Mouse (Mus musculus) cerebellum, adult 9-11 months (tissue): ENCODE results near the gene Chrm1.

Experiments
- DNase-seq: peaks from one replicate; pipeline ENCODE4 v3.0.0; 2022

Gene Chrm1

DNA sequence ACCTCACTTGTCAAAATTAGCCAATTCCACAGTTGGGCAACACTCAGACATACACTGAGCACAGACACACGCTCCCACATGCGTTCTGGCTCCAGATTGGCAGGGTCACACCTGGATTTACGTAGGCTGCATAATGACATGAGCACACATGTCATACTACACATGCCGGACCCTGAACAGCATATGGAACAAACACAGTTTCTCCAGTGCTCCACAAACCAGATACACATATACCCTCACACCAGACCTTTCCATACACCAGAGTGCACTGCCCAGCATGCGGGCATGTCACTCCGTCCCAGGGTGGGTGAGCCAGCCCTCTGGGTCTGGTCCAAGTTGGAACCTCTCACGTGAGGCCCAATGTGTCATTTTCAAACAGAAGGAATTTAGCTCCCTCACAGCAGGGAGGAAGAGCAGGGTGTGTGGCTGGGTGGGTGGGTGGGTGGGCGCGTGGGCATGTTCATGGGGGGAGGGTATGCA lies at the start of gene Chrm1:
Gene Chrm1 (plus strand): TSS at position 430 of the 480 bp plus-strand sequence.
- DNase-seq = no peak

DNA sequence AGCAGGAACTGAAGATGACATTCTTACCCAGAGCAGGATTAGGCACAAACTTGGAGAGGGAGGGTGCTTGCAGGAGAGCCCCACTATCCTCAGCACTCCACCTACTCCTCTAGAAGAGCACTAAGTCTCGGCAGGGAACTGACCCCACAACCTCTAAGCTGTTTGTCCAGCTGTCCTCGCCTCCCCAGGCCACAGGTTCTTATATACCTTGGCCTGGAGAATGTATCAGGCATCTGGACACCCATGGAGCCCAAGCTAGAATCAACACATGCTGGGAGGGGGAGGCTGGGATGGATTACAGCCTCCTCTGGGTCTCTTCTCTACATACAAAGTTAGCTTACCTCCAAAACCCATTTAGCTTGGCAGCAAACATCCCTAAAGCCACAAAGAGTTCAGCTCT lies 49.2 kb upstream of the Chrm1 start:
- DNase-seq = no peak

DNA sequence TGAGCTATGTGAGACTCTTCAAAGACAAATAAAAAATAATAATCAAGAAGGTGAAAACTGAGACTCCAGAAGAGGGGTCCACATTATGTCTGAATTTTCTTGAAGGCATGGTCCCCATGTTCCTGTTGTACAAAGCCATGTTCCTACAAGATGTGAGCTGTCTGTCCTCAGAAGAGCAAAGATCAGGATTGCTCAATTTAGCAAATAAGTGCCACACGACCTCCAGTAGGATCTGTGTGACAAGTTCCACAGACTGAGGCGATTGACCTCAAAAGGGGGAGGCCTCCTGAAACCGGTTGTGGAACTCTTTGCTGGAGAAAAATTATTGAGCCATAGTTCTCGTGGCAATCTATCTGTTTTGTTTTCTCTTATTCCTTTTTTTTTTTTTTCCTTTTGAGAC lies 47.3 kb upstream of the Chrm1 start:
- no peak for DNase-seq

DNA sequence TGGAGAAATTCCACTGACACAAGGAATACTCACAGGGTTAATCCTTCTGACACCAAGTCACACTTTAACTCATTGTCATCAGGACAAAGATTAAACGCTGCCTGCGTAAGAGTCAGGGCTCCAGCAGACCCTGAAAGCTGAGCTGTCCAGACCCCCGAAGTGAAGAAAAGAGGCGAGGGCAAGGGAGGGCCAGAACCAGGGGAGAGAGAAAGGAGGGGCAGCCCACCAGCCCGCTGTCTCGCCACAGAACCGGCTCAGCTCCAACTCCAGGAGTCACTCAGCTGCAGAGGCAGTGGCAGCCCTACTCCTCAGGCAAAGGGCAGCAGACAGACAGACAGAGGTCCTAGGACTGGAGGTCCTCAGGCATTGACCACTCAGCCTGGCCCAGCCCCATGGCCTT lies 45.7 kb upstream of the Chrm1 start, which contains the start of gene Slc22a6:
Gene Slc22a6 (plus strand): TSS at position 136 of the 400 bp plus-strand sequence.
- DNase-seq = no peak

DNA sequence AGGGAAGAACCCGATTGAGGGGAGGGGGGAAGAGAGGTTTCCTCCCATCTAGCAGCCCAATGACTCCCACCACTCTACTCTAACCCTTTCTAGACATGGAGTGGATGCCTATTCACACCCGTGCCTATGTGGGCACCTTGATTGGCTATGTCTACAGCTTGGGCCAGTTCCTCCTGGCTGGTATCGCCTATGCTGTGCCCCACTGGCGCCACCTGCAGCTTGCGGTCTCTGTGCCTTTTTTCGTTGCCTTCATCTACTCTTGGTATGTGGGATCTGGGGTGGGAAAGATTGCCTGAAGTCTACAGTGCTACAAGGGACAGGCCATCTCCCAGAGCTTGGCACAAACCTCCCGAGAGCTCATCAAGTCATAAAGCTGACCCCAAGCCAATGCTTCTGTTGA lies 42.5 kb upstream of the Chrm1 start:
- DNase-seq = no peak

DNA sequence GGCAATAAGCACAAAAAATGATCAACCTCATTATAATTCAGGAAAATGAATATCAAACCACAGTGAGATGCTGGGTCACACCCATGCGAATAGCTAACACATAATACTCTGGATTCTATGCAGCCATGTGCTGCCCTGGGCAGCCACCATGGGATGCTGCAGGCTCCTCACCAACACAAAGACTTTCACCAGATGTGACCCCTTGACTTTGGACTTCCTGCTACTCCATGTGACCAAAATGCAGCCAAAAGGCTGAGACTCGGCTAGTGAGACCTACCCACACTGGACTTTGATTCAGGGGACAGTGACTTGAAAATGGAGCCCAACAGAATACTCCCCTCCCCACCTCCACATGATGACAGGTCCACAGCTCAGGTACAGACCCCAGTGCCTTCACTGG lies 33.3 kb upstream of the Chrm1 start:
- no peak for DNase-seq

DNA sequence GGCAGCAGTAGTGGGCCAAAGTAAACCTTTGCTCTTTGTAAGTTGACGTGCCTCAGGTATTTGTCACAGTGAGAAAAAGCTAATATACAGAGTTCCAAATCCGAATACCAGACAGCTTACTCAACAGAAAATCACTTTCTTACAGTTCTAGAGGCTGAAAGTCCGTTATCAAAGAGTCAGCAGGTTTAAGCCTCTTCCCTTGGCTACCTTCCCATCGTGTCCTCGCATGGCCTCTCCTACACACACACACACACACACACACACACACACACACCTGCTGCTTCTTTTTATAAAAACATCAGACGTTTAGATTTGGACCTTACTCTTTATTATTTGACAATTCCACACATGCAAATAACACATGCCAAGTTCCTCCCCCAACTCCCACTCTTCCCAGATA lies 32.8 kb upstream of the Chrm1 start:
- no peak for DNase-seq

DNA sequence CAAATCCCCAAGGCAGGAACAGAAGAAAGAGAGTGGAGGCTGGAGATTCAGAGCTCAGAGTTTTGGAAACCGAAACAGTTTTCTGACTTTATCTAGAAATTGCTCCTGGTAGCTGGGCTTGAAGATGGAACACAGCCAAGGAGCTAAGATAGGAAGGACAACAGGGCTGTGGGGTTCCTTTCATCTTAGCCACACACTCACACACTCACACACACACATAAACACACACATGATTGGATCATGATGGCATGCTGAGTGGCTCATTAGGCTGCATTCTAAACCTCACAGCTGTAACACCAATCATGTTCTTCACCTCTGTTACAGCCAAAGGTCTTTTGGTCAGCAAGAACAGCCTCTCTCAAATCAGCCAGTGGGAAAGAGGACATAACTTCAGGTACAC lies 31.6 kb upstream of the Chrm1 start:
- DNase-seq = no peak

DNA sequence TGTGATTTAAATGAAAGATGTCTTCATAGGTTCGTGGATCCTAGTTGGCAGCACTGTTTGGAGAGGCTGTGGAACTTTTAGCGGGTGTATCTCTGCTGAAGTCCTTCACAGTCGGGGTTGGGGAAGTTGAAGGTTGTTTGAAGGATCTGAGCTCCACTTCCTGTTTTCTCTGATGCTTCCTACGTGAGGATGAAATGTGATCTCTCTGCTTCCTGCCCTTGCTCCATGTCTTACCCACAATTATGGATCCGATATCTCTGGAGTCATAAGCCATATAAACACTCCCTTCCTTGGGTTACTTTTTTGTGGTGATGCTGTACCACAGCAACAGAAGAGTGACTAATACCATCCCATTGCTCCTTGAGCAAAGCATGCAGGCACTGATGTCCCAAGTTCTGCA lies 21.5 kb upstream of the Chrm1 start:
- DNase-seq = no peak

DNA sequence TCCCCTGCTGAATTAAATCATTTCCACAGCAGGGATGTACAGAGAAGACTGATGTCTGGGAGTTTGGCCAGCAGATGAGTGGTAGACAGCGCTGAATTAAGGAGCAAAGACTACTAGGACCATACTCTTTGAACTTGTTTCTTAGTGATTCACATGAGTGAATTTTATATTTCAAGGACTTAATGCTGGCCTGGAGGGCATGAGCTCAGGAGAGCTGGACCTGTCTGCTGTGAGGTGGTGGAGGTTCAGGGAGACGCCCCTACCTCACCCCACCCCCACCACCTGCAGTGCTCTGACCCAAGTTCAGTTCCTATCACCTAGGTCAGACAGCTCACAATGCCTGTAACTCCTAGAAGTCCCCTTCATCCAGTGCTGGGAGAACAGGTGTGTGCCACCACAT lies 17.2 kb upstream of the Chrm1 start:
- DNase-seq = no peak

DNA sequence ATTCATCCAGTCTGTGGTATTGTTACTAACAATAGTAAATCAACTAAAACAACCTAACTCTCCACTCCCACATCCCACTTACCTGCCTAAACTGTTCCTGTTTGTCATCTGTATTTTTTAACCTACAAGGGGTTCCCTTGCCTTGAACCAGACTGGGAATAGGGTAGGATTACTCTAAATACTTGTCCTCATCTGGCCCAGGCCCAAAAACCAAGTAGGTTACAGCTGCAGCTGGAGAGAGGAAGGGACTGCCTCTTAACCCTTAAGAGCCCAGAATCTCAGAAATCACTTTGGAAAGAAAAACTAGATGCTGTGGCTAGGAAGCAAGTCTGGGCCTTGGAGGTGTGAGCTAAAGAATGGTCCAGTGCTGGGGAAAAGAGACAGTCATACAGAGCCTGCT lies 7.8 kb upstream of the Chrm1 start:
- DNase-seq = no peak

DNA sequence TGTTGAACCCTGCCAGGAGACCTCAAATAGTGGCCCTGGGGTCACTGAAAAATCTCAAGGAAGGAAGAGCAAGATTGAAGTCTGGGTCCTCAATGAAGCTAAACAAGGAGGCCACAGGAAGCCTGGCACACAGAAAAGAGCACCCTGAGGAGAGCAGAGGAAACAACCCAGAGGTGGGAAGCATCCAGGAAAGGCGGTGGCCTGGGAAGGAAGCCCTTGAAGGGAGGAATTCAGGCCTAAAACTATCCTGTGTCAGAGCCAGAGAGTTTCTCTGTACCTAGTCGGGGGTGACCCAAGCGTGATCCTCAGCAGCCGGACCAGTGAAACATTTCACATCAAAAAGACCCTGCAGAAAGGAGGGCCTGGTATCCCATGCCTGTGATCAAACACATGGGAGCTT lies 7.2 kb upstream of the Chrm1 start:
- DNase-seq = no peak

DNA sequence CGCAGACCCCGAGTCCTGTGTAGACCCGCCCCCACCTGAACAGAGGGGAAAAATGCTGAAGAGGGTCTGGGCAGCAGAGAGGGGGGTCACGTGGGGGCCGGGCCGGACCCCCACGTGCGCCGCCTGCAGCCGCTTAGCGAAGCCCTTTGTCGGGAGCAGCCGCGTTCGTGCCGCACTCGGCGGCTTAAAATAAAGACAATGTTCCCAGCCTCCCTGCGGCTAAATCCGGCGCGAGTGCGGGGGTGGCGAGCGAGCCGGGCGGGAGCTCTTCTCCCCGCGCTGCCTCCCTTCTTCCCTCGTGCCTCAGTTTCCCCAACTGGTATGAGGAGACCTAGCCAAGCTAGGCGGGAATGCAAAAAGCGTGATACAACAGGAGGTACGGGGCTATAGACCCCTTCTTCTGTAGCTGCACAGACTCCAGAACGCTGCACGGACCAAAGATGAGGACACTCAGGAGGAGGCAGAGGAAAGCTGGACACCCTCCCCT lies 1.7 kb upstream of the Chrm1 start:
- DNase-seq = no peak

DNA sequence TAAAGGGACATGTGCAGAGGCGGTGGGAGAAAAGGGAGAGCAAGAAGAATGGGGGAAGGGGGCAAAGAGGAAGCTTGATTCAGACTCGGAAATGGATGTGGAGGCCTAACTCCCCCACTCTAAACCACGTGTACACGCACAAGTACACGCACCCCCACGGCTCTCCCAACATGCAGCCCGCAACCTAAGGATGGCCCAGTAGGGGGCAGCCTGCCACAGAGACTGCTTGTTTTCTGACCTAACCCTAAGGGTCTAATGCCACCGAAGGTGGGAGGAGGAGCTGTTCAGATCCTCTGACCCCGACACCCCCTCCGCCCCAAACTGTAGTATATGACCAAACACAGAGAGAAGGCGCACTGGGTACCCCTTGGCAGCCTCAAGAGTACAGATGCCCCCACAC lies 1.3 kb upstream of the Chrm1 start:
- peak; percentile 8 for DNase-seq

DNA sequence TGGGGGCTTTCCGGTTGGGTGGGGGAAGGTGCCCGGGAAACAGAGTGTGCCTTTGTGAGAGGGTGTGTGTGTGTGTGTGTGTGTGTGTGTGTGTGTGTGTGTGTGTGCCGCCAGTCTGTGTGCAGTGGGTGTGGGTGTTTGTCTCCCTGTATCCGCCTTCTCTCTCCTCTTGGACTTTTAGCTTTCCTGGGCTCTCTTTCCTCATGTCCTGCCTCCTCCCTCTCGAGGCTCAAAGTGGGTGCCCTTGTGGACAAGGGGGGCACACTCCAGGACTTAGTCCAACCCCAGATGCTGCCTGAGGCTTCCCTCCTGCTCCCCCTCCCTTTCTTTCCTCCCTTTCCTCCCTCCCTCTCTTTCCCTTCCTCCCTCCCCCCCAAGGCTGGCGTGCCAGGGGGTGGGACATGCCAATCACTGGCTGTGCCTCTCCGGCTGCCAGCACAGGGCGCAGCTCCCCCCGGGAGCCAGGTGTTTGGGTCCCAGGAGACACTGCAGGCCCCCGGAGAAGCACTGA lies 377 bp downstream of the Chrm1 start:
- DNase-seq = no peak

DNA sequence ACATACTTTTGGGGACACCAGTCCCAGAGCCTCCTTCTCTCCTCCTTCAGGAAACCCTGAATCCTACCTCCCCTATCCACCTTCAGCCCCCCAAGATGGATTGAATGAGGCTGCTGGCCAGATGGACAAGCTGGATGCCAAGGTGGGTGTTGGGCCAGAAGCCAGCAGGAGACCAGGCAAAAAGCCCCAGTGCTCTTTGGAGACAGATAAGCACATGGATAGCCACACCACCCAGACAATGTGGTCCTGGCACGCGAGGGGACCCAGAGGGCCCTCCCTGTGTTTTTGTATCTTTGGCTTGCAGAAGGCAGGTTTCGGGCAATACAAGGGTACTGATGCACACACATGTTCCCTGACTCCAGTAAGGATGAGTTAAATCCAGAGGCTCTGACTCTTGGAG lies 1.3 kb downstream of the Chrm1 start:
- DNase-seq = no peak

DNA sequence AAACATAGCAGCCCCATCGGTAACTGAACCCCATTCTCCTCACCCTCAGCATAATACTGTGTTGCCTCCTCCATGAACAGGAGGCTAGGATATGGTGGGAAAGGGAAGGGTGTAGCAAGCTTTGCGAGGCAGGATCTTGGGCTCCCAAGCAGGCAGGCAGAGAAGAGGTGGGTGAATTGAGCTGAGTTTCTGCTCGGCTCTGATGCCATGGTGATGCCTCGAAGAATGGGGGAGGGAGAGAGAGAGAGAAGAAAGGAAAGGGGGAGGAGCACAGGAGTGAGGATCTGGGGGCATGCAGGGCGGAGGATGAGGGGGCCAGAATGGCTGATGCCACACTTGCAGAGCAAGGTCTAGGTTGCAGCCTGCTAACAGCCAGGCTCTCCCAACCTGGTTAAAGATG lies 2.2 kb downstream of the Chrm1 start:
- no peak for DNase-seq

DNA sequence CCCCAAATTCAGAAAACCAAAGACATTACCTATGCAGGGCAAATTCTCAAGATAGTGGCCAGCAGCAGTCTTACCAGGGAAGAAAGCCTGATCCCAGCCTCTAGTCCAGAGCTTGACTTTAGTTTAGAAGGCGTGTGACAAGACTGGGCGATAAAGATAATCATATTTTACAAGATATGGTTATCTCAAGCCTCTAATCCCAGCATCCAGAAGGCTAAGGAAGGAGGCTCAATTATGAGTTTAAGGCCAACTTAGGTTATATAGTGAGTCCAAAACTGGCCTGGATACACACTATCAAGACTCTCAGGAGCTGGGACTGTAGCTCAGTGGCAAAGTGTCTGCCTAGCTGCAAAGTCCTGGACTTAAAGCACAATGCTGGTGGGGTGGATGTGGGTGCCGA lies 9.3 kb downstream of the Chrm1 start:
- DNase-seq = no peak

DNA sequence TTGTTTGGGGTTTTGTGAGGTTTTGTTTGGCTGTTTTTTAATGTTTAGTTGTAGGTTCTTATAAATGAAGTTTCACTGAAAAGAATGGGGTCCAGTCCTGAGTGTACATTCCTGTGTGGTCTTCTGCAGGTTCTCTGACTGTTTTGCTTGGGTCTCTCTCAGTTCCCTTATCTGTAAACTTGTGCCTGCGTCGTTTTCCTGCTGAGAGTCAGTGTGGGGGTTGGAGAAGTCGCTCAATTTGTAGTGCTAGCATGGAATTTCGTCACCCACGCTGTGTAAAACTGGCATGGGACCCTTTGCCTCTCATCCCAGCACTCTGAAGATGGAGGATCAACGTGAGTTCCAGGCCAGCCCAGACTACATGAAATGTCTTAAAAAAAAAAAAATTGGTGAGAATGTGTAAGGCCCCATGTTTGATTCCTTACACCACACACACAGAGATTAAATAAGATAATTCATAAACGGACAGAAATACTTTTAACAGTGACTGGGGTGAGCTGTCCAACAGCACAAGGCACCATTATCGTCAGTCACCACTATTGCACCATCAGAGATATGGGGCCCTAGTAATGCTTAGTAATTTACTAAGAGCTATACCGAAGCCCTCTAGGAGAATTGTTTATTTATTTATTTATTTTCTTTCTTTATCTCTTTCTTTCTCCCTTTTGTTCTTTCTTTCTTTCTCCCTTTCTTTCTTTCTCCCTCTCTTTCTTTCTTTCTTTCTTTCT lies 9.9 kb downstream of the Chrm1 start:
- DNase-seq = no peak

DNA sequence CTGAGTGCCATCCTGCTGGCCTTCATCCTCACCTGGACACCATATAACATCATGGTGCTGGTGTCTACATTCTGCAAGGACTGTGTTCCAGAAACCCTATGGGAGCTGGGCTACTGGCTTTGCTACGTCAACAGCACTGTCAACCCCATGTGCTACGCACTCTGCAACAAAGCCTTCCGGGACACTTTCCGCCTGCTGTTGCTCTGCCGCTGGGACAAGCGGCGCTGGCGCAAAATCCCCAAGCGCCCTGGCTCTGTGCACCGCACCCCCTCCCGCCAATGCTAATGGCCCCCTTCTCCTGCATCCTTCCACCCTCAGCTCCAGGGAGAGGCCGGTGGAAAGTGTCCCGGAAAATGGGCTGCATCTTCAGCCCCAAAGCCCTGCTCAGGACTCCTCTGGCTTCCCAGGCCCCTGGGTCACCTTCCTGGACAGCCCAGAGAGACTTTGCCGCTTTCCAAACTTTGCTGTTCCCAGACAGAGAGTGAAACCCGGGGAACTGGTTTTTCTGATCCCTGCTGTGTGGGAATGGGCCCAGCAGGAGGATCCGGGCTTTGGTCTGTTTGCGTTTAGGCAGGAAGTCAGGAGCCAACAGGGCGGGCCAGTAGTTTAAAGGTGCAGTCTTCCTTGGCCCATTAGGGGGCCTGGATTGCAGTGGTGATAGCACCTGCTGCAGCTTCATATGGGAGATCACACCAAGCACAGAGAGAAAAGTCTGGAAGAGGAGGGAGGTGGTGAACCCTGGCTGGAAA lies 15.6 kb downstream of the Chrm1 start:
- no peak for DNase-seq

DNA sequence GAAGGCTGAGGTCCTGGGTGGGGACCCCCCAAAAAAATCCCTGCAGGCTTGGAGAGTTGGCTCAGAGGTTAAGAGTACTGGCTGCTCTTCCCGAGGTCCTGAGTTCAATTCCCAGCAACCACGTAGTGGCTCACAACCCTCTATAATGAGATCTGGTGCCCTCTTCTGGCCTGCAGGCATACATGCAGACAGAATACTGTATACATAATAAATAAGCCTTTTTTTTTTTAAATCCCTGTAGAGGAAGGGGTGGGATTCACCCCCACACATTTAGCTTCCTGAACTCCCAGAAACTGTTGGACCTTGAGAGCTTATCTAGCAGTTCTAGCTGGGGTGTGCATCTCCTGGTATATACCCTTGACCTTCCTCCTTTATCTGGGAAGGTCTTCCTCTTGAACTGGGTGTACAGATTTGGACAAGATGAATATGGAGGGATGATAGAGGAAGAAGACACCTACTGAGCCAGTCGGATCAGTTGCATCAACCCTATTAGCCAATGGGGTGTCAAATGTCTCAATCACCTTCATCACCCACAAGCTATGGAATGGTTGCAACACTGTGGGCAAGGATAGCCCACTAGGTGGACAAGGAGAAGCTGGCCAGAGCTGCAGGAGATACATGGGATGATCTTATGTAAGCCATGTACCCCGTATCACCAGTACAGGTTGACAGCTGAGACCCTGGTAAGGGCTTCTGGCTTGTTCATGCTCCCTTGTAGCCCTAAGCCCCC lies 18.2 kb downstream of the Chrm1 start:
- DNase-seq = no peak

DNA sequence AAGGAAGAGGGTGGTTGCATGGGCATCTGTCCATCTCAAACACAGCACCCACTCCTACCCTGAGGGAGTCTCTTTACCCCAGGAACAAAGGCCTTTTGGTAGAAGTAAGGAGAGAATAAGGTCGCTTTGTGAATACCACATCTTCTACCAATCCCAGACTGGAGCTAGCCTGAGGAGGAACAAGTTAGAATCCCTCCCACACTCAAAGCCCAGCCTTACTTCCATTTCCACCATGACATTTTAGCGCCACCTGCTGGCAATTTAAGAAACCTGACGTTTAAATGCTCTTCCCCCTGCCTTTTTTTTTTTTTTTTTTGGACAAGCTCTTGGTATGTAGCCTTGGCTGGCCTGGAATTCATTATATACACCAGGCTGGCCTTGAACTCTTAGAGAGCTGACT lies 19.4 kb downstream of the Chrm1 start:
- peak; percentile 37 for DNase-seq

DNA sequence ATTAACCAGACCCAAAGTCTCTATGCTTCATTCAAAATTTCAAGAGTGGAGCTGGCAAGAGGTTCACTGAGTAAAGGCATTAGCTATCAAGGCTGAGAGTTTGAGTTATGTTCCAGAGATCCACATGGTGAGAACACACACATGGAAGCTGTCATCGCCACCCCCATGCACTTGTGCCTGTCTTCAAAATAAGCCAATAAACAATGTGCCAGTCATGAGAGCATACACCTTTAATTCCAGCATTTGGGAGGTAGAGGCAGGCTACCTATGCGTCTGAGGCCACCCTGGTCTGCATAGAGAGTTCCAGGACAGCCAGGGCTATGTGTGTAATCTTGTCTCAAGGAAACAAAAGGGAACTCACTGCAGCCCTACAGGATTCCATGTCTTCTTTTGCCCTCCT lies 20.0 kb downstream of the Chrm1 start:
- no peak for DNase-seq
